Mouse (Mus musculus) myocyte (in vitro differentiated cells): Measurements from ENCODE around the gene Aff4.

Source experiments
- CEBPB ChIP-seq: IDR thresholded peaks from 2 replicates; pipeline ENCODE4 v1.6.1; 2011; ENCODE audit warnings: mild to moderate bottlenecking, moderate library complexity; ENCODE audit not compliant: poor library complexity, insufficient read depth, severe bottlenecking
- E2F4 ChIP-seq: IDR thresholded peaks from one replicate; pipeline ENCODE4 v1.6.1; 2011; ENCODE audit warnings: mild to moderate bottlenecking, control low read depth, moderate library complexity; ENCODE audit not compliant: insufficient read depth
- MAX ChIP-seq: IDR thresholded peaks from one replicate; pipeline ENCODE4 v1.6.1; 2011; ENCODE audit warnings: low read depth, mild to moderate bottlenecking, control low read depth
- MYOD1 ChIP-seq, 3 experiments: IDR thresholded peaks; one replicate each; pipeline ENCODE4 v1.6.1; 2011; ENCODE audit warnings: control low read depth in 2 of 3, low read depth in 2 of 3, mild to moderate bottlenecking in 2 of 3, moderate library complexity in 1 of 3; ENCODE audit not compliant: insufficient read length in 2 of 3, control insufficient read depth in 1 of 3
- MYOG ChIP-seq, 3 experiments: IDR thresholded peaks; one replicate each; pipeline ENCODE4 v1.6.1; 2011; ENCODE audit warnings: control low read depth in 2 of 3, low read depth in 2 of 3, mild to moderate bottlenecking in 2 of 3; ENCODE audit not compliant: insufficient read length in 2 of 3, control insufficient read depth in 1 of 3, insufficient read depth in 1 of 3
- POLR2A ChIP-seq: IDR thresholded peaks from one replicate; pipeline ENCODE4 v1.6.1; 2011; ENCODE audit warnings: low read depth, mild to moderate bottlenecking, control low read depth, moderate library complexity; ENCODE audit not compliant: insufficient read length
- POLR2AphosphoS2 ChIP-seq: IDR thresholded peaks from one replicate; pipeline ENCODE4 v1.6.1; 2011; ENCODE audit warnings: low read depth, control low read depth; ENCODE audit not compliant: insufficient read length
- REST ChIP-seq: IDR thresholded peaks from one replicate; pipeline ENCODE4 v1.6.1; 2011; ENCODE audit warnings: mild to moderate bottlenecking, control low read depth, moderate library complexity; ENCODE audit not compliant: insufficient read depth, insufficient read length
- SRF ChIP-seq: IDR thresholded peaks from one replicate; pipeline ENCODE4 v1.6.1; 2011; ENCODE audit warnings: low read depth; ENCODE audit not compliant: control insufficient read depth, insufficient read length
- TCF12 ChIP-seq: IDR thresholded peaks from one replicate; pipeline ENCODE4 v1.6.1; 2011; ENCODE audit warnings: mild to moderate bottlenecking, control low read depth; ENCODE audit not compliant: poor library complexity, insufficient read depth, severe bottlenecking
- TCF3 ChIP-seq: IDR thresholded peaks from one replicate; pipeline ENCODE4 v1.6.1; 2011; ENCODE audit warnings: low read depth, control low read depth; ENCODE audit not compliant: insufficient read length
- USF1 ChIP-seq: IDR thresholded peaks from one replicate; pipeline ENCODE4 v1.6.1; 2011; ENCODE audit warnings: low read depth, mild to moderate bottlenecking, control low read depth, moderate library complexity

- TF ChIP-seq POLR2A (no peak), MAX (no peak), USF1 (no peak), TCF12 (no peak), E2F4 (no peak), POLR2AphosphoS2 (no peak), MYOD1 (IDR thresholded peaks at IDR 0.05; ENCODE audit: control insufficient read depth in 1 of 3, insufficient read length in 2 of 3, low read depth in 2 of 3) (no peak), REST (no peak), CEBPB (no peak), SRF (no peak), MYOG (IDR thresholded peaks at IDR 0.05; ENCODE audit: control insufficient read depth in 1 of 3, insufficient read depth in 1 of 3, insufficient read length in 2 of 3, low read depth in 2 of 3) (no peak), TCF3 (no peak)
Measured at GRCm38 (mm10) chr11:53433057-53433456, 82.4 kb downstream of the Aff4 start.
